Mouse (Mus musculus) kidney, postnatal 0 days (tissue): Measurements from ENCODE around the gene Cc2d2b. TPM values are rescaled to one million over a fixed set of nuclear protein-coding genes. Genes with fewer than 3 reads are reported as not detected.
A peak's percentile ranks its signal among the peaks of the same experiment; 100 is the strongest.

Experiments
- ATAC-seq: fragments of 200-750 bp; cut with Nextera tagmentation; replicated peaks from 2 replicates; pipeline ENCODE4 v1.8.0; 2017; ENCODE audit warnings: low read depth, moderate number of reproducible peaks, moderate TSS enrichment, moderate library complexity; ENCODE audit not compliant: low FRiP score
- DNase-seq: peaks from one replicate; pipeline ENCODE4 v3.0.0-alpha.2; 2016; ENCODE audit warnings: low spot score
- H3K27ac ChIP-seq: fragments of 300-500 bp; sonication (generic); 2 replicates; pipeline ENCODE4 v1.5.1; 2014; ENCODE audit warnings: mild to moderate bottlenecking
- H3K27me3 ChIP-seq: fragments of 300-500 bp; sonication (generic); 2 replicates; pipeline ENCODE4 v1.6.1; 2014; ENCODE audit warnings: low read length, mixed read lengths; ENCODE audit not compliant: insufficient read depth
- H3K36me3 ChIP-seq: fragments of 300-500 bp; sonication (generic); 2 replicates; pipeline ENCODE4 v1.6.1; 2014; ENCODE audit warnings: low read length, mixed read lengths; ENCODE audit not compliant: insufficient read depth
- H3K4me1 ChIP-seq: fragments of 300-500 bp; sonication (generic); replicated peaks from 2 replicates; pipeline ENCODE4 v1.6.1; 2014; ENCODE audit warnings: antibody characterized with exemption, low read length, mixed read lengths; ENCODE audit not compliant: insufficient read depth
- H3K4me2 ChIP-seq: fragments of 300-500 bp; sonication (generic); 2 replicates; pipeline ENCODE4 v1.6.1; 2014; ENCODE audit warnings: mild to moderate bottlenecking, low read length, moderate library complexity, mixed read lengths
- H3K4me3 ChIP-seq: fragments of 300-500 bp; sonication (generic); replicated peaks from 2 replicates; pipeline ENCODE4 v1.5.1; 2014; ENCODE audit warnings: low read depth, low read length
- H3K9ac ChIP-seq: fragments of 300-500 bp; sonication (generic); 2 replicates; pipeline ENCODE4 v1.6.1; 2014; ENCODE audit warnings: low read depth, low read length
- H3K9me3 ChIP-seq: fragments of 300-500 bp; sonication (generic); replicated peaks from 2 replicates; pipeline ENCODE4 v1.6.1; 2016; ENCODE audit warnings: low read length, inconsistent platforms, mixed read lengths
- CTCF ChIP-seq: IDR thresholded peaks from 2 replicates; pipeline ENCODE4 v1.5.1; 2016; ENCODE audit warnings: antibody characterized with exemption, low read depth, mild to moderate bottlenecking, moderate library complexity
- WGBS: fragments of 180-500 bp; shearing (Covaris S2); extraction: QIAGEN DNeasy Blood & Tissue Kit; methylation state at CpG from one replicate; pipeline ENCODE4 v1.1.7; 2014; 5-methylcytosine and 5-hydroxymethylcytosine counted together
- polyA plus RNA-seq: library from polyadenylated mRNA; unstranded; fragments of >200 nt; fragmentation: Nextera tagmentation; extraction: Ambion mirVana; gene quantifications from 2 replicates; pipeline ENCODE4 v1.2.1, GENCODE M21; 2015

The Cc2d2b gene
- polyA plus RNA-seq, 1 experiment from 2014 or later = not detected

GRCm38 (mm10) chr19:40738683-40739324 is 9.7 kb upstream of the Cc2d2b start:
- Histone ChIP-seq H3K4me3 (no peak overlapping the region), H3K27me3 (no peaks in the 10 kb centered on the region), H3K9me3 (no peaks in the 10 kb centered on the region), H3K4me2 (no peak overlapping the region), H3K9ac (no peak overlapping the region), H3K36me3 (no peaks in the 10 kb centered on the region), H3K4me1 (no peaks in the 10 kb centered on the region), H3K27ac (no peak overlapping the region)
- DNase-seq (no peak), ATAC-seq (no peak)
- no peak for TF ChIP-seq CTCF
- WGBS = 77% methylated on average over 13 of the region's 13 CpGs

DNA sequence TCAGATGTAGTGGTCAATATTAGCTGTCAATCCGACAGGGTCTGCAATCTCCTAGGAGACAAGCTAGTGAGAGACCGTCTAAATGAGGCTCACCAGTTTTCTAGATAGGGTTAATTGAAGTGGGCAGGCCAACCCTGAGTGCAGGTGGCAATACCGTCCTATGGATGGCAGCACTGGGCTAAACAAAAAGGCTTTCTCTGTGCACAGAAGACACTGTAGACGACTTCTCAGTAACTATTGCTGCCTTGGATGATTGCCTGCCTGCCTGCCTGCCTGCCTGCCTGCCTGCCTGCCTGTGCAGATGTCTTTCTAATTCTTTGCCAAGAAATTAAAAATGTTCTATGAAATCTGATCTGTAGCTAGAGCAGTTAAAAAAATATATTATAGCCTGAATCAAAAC is 1.9 kb upstream of the Cc2d2b start:
- H3K9ac ChIP-seq = no peak overlapping the region
- ATAC-seq (no peak), DNase-seq (no peak)
- no peaks in the 10 kb centered on the region for H3K27me3 ChIP-seq
- H3K9me3 ChIP-seq = no peaks in the 10 kb centered on the region
- no peak overlapping the region for H3K4me3 ChIP-seq
- WGBS = 48% methylated on average over 4 of the region's 4 CpGs
- H3K4me1 ChIP-seq = no peaks in the 10 kb centered on the region
- no peak overlapping the region for H3K27ac ChIP-seq
- peak; percentile 27; the same call in 1 of the 2 replicates for TF ChIP-seq CTCF
- no peak overlapping the region for H3K4me2 ChIP-seq
- H3K36me3 ChIP-seq = no peaks in the 10 kb centered on the region

DNA sequence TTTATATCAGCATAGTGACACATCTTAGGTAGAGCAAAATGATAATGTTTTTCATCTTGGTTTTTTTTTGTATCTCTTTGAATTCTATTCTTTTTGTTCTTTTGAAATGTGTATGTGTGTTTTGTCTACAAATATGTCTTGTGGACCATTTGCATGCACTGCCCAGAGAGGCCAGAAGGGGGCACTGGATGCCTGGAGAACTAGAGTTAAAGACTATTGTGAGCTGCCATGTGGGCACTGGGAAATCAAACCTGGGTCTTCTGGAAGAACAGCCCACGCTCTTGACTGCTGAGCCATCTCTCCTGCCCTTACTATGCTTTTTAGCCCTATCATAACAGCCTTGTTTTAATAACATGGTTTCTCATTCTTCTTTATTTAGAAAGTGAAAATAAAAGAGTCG is 5.8 kb downstream of the Cc2d2b start:
- no peaks in the 10 kb centered on the region for H3K9me3 ChIP-seq
- H3K27ac ChIP-seq = no peak overlapping the region
- ATAC-seq (no peak), DNase-seq (no peak)
- no peaks in the 10 kb centered on the region for H3K4me1 ChIP-seq
- no peaks in the 10 kb centered on the region for H3K36me3 ChIP-seq
- no peak overlapping the region for H3K9ac ChIP-seq
- peak; percentile 60 for TF ChIP-seq CTCF
- no peaks in the 10 kb centered on the region for H3K27me3 ChIP-seq
- no peak overlapping the region for H3K4me3 ChIP-seq
- 82% methylated on average over 2 of the region's 2 CpGs for WGBS
- no peak overlapping the region for H3K4me2 ChIP-seq

GRCm38 (mm10) chr19:40760071-40760470 is 11.5 kb downstream of the Cc2d2b start:
- Histone ChIP-seq H3K4me1 (no peaks in the 10 kb centered on the region), H3K4me3 (no peak overlapping the region), H3K9ac (no peak overlapping the region), H3K27ac (no peak overlapping the region), H3K36me3 (no peaks in the 10 kb centered on the region), H3K9me3 (no peaks in the 10 kb centered on the region), H3K4me2 (no peak overlapping the region), H3K27me3 (no peaks in the 10 kb centered on the region)
- DNase-seq (no peak), ATAC-seq (no peak)
- 84% methylated on average over 2 of the region's 2 CpGs for WGBS
- TF ChIP-seq CTCF = no peak

DNA sequence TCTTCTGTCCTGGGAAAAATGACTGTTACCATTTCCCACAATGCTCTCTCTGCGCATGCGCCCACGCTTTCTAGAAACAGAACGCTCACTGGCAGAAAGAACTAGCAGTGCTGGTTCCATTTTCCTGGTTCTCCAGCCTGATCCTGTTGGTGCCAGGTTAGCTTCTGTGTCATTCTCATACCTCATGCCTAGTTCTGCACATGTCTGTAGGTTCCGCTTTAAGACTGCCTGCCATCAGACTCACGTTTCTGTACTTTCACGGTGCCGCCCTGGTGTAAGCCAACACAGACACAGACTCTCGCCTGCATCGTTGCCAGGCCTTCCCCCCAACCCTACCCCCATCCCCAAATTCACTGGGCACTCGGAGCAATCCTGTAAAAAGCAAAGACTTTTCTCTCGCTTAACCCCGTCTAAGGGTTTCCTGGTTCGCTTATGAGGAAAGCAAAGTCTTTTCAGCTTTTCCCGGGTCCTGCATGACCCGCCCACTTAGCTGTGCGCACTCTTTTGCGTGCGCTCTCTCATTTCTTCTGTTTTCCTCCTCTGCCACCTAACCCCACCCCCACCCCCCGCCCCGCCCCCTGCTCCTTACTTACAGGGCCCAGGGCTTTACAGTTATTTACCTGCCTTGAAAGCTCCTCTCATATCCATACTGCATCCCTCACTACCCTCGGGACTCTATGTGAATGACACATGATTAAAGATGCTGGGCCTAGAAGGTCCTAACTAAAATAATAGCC is 13.6 kb downstream of the Cc2d2b start:
- Histone ChIP-seq H3K27ac (no peak overlapping the region), H3K4me2 (peak overlapping the region; percentile 61), H3K9me3 (no peaks in the 10 kb centered on the region), H3K4me1 (no peaks in the 10 kb centered on the region), H3K9ac (peak overlapping the region; percentile 31; the same call in 1 of the 2 replicates), H3K36me3 (no peaks in the 10 kb centered on the region), H3K27me3 (no peaks in the 10 kb centered on the region), H3K4me3 (peak overlapping the region; percentile 18)
- 29% methylated on average over 22 of the region's 22 CpGs for WGBS
- no peak for ATAC-seq
- no peak for DNase-seq
- TF ChIP-seq CTCF = no peak

DNA sequence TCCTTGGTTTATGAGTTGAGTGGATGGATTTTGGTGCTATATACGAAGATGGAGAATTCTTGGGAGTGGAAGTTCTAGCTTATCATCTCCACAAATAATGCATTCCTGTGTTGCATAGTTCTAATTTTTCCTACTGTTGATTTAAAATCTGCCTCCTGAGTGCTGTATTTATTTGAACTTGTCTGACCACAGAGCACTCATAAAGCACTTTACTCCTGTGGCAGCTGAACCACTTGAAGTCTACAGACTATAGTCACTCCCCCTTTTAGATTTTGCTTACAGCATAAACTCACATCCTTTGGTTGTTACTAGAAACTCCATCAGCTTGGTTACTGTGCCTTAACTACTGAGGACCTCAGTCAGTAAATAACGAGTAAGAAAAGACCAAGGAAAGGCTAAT is 18.6 kb downstream of the Cc2d2b start:
- H3K27ac ChIP-seq = no peak overlapping the region
- no peaks in the 10 kb centered on the region for H3K9me3 ChIP-seq
- no peaks in the 10 kb centered on the region for H3K4me1 ChIP-seq
- H3K9ac ChIP-seq = no peak overlapping the region
- no peaks in the 10 kb centered on the region for H3K36me3 ChIP-seq
- WGBS = 70% methylated on average over 2 of the region's 2 CpGs
- DNase-seq = peak; percentile 11
- no peaks in the 10 kb centered on the region for H3K27me3 ChIP-seq
- TF ChIP-seq CTCF = no peak
- no peak for ATAC-seq
- H3K4me3 ChIP-seq = no peak overlapping the region
- no peak overlapping the region for H3K4me2 ChIP-seq
